Mouse (Mus musculus) CH12.LX (cell line): ENCODE results near the gene Adamts1. TPM values are rescaled to one million over a fixed set of nuclear protein-coding genes. Genes with fewer than 3 reads are reported as not detected.

Experiments
- DNase-seq: peaks from one replicate; pipeline ENCODE4 v3.0.0-alpha.2; 2013; ENCODE audit errors: extremely low read depth
- H3K27ac ChIP-seq: 2 replicates; pipeline ENCODE4 v1.5.1; 2012; ENCODE audit warnings: low read depth, mild to moderate bottlenecking, control low read depth, moderate library complexity; ENCODE audit not compliant: insufficient read depth
- H3K27me3 ChIP-seq: replicated peaks from 2 replicates; pipeline ENCODE3; 2012; ENCODE audit warnings: inconsistent platforms
- H3K36me3 ChIP-seq, 2 experiments: replicated peaks in 1 of 2; 2 replicates each; pipeline versions ENCODE3 to v1.6.1; 2012; ENCODE audit warnings: inconsistent platforms in 1 of 2, low read length in 1 of 2, mild to moderate bottlenecking in 1 of 2, mixed read lengths in 1 of 2, moderate library complexity in 1 of 2; ENCODE audit not compliant: control insufficient read depth in 1 of 2, insufficient read depth in 1 of 2
- H3K4me1 ChIP-seq, 2 experiments: 2 replicates each; pipeline ENCODE4 v1.6.1; 2012; ENCODE audit warnings: inconsistent platforms in 1 of 2, moderate library complexity in 1 of 2; ENCODE audit not compliant: insufficient read depth in 2 of 2, control insufficient read depth in 1 of 2
- H3K4me2 ChIP-seq: 2 replicates; pipeline ENCODE4 v1.6.1; 2012; ENCODE audit warnings: low read depth, mild to moderate bottlenecking, control low read depth; ENCODE audit not compliant: poor library complexity, insufficient read depth, severe bottlenecking
- H3K4me3 ChIP-seq, 3 experiments: fragments of 150-350 bp in 1 of 3; sonication (generic) in 1 of 3; replicated peaks in 1 of 3; 2 replicates each; pipeline versions ENCODE3 to v1.5.1; 2011 to 2012; ENCODE audit warnings: low read depth in 2 of 3, low read length in 2 of 3, mild to moderate bottlenecking in 2 of 3, moderate library complexity in 2 of 3, control low read depth in 1 of 3, improper control_type of control experiment in 1 of 3, inconsistent platforms in 1 of 3, mixed read lengths in 1 of 3; ENCODE audit not compliant: poor library complexity in 1 of 3
- H3K79me2 ChIP-seq: replicated peaks from 2 replicates; pipeline ENCODE4 v1.6.1; 2012; ENCODE audit warnings: mild to moderate bottlenecking, moderate library complexity; ENCODE audit not compliant: control insufficient read depth, poor library complexity, insufficient read depth, severe bottlenecking; ENCODE audit errors: extremely low read depth
- H3K9ac ChIP-seq: 2 replicates; pipeline ENCODE4 v1.6.1; 2012; ENCODE audit warnings: low read depth, mild to moderate bottlenecking, control low read depth, moderate library complexity; ENCODE audit not compliant: insufficient read depth
- H3K9me3 ChIP-seq: replicated peaks from 2 replicates; pipeline ENCODE3; 2012; ENCODE audit warnings: low read length, inconsistent platforms, mixed read lengths
- CHD2 ChIP-seq: IDR thresholded peaks from 2 replicates; pipeline ENCODE4 v1.6.1; 2011; ENCODE audit warnings: low read length, improper control_type of control experiment
- CTCF ChIP-seq, 2 experiments: IDR thresholded peaks in 1 of 2; conservative IDR thresholded peaks in 1 of 2; 2 replicates each; pipeline ENCODE4 v1.5.1; 2011 to 2012; ENCODE audit warnings: low read depth in 2 of 2, low read length in 2 of 2, improper control_type of control experiment in 1 of 2, inconsistent platforms in 1 of 2, mild to moderate bottlenecking in 1 of 2, moderate library complexity in 1 of 2
- GABPA ChIP-seq: IDR thresholded peaks from 2 replicates; pipeline ENCODE4 v1.6.1; 2012; ENCODE audit warnings: low read depth, low read length, improper control_type of control experiment, inconsistent platforms; ENCODE audit not compliant: insufficient replicate concordance
- IRF4 ChIP-seq: IDR thresholded peaks from 2 replicates; pipeline ENCODE4 v1.6.1; 2014; ENCODE audit warnings: low read depth, mild to moderate bottlenecking, inconsistent platforms, low read length, improper control_type of control experiment
- JUN ChIP-seq: IDR thresholded peaks from 2 replicates; pipeline ENCODE4 v1.6.1; 2011; ENCODE audit warnings: low read depth, mild to moderate bottlenecking, low read length, improper control_type of control experiment, moderate library complexity; ENCODE audit not compliant: insufficient read depth
- JUND ChIP-seq: conservative IDR thresholded peaks from 2 replicates; pipeline ENCODE4 v1.6.1; 2011; ENCODE audit warnings: low read depth, low read length, improper control_type of control experiment
- KAT2A ChIP-seq: IDR thresholded peaks from 2 replicates; pipeline ENCODE4 v1.6.1; 2012; ENCODE audit warnings: low read length, improper control_type of control experiment, inconsistent platforms; ENCODE audit not compliant: insufficient replicate concordance
- MEF2A ChIP-seq: IDR thresholded peaks from 2 replicates; pipeline ENCODE4 v1.6.1; 2014; ENCODE audit warnings: low read depth, mild to moderate bottlenecking, inconsistent platforms, low read length, improper control_type of control experiment, borderline replicate concordance
- MYC ChIP-seq: IDR thresholded peaks from 2 replicates; pipeline ENCODE4 v1.6.1; 2011; ENCODE audit warnings: low read depth, mild to moderate bottlenecking, improper control_type of control experiment, low read length
- RAD21 ChIP-seq: IDR thresholded peaks from 2 replicates; pipeline ENCODE4 v1.6.1; 2011; ENCODE audit warnings: low read depth, mild to moderate bottlenecking, low read length, improper control_type of control experiment, moderate library complexity
- RCOR1 ChIP-seq: conservative IDR thresholded peaks from 2 replicates; pipeline ENCODE4 v1.6.1; 2012; ENCODE audit warnings: low read depth, mild to moderate bottlenecking, inconsistent platforms, low read length, improper control_type of control experiment
- SIN3A ChIP-seq: IDR thresholded peaks from 2 replicates; pipeline ENCODE4 v1.6.1; 2012; ENCODE audit warnings: low read length, improper control_type of control experiment, inconsistent platforms
- SMC3 ChIP-seq: IDR thresholded peaks from 2 replicates; pipeline ENCODE4 v1.6.1; 2011; ENCODE audit warnings: low read depth, low read length, improper control_type of control experiment
- TCF12 ChIP-seq: IDR thresholded peaks from 2 replicates; pipeline ENCODE4 v1.6.1; 2014; ENCODE audit warnings: low read depth, mild to moderate bottlenecking, inconsistent platforms, low read length, improper control_type of control experiment
- UBTF ChIP-seq: IDR thresholded peaks from 2 replicates; pipeline ENCODE4 v1.6.1; 2012; ENCODE audit warnings: low read depth, mild to moderate bottlenecking, inconsistent platforms, low read length, improper control_type of control experiment, moderate library complexity
- USF1 ChIP-seq: IDR thresholded peaks from 2 replicates; pipeline ENCODE4 v1.6.1; 2014; ENCODE audit warnings: low read depth, mild to moderate bottlenecking, inconsistent platforms, low read length, improper control_type of control experiment
- USF2 ChIP-seq: conservative IDR thresholded peaks from 2 replicates; pipeline ENCODE4 v1.6.1; 2011; ENCODE audit warnings: low read depth, low read length, improper control_type of control experiment
- ZC3H11A ChIP-seq: IDR thresholded peaks from 2 replicates; pipeline ENCODE4 v1.6.1; 2012; ENCODE audit warnings: low read depth, mild to moderate bottlenecking, inconsistent platforms, low read length, improper control_type of control experiment
- ZNF384 ChIP-seq: IDR thresholded peaks from 2 replicates; pipeline ENCODE4 v1.6.1; 2012; ENCODE audit warnings: low read depth, low read length, improper control_type of control experiment, inconsistent platforms
- dilution Hi-C: fragments of 300-500 bp; cut with MboI; formaldehyde crosslinking; loops from 2 replicates; pipeline ENCODE4 v1.14.3; 2020; ENCODE audit warnings: low sequenced_read_pairs; ENCODE audit not compliant: extremely low pct_unique_long_range_greater_than_20kb, extremely low pct_ligation_motif_present
- in situ Hi-C: fragments of 300-500 bp; cut with MboI; formaldehyde crosslinking; loops from 3 replicates; pipeline ENCODE4 v1.14.3; 2019; ENCODE audit warnings: low sequenced_read_pairs, low pct_ligation_motif_present, low pct_unique_long_range_greater_than_20kb, mixed read lengths
- polyA plus RNA-seq: library from polyadenylated mRNA; unstranded; fragments of >175 nt; gene quantifications from 2 replicates; pipeline ENCODE4 v1.2.1, GENCODE M21; 2012; ENCODE audit warnings: low read depth; ENCODE audit not compliant: insufficient read length
- total RNA-seq, 2 experiments: library from RNA; depleted of rRNA; stranded (reverse); fragments of 300-350 nt in 1 of 2; fragments of >200 nt in 1 of 2; gene quantifications; 2 replicates each; pipeline ENCODE4 v1.2.3; 2012 to 2014

Gene Adamts1
- total and polyA plus RNA-seq, 3 experiments = not detected

GRCm38 (mm10) chr16:85814116-85814515 lies 11.2 kb upstream of the Adamts1 start (continued):
- TF ChIP-seq JUN (0 out of 2 replicates have a peak, but pooled peaks have one; percentile 15), ZNF384 (no peak), KAT2A (no peak), USF1 (no peak), UBTF (no peak), TCF12 (no peak), IRF4 (peak; percentile 73), SIN3A (no peak), USF2 (no peak)

GRCm38 (mm10) chr16:85807626-85808025 lies 4.7 kb upstream of the Adamts1 start:
- Histone ChIP-seq H3K4me2 (peak overlapping the region; percentile 62; the same call in 1 of the 2 replicates), H3K9me3 (peaks cover 5% of the 10 kb centered on the region), H3K27ac (no peak overlapping the region), H3K27me3 (no peaks in the 10 kb centered on the region), H3K9ac (no peak overlapping the region), H3K4me1 (no peaks in the 10 kb centered on the region), H3K79me2 (no peaks in the 10 kb centered on the region), H3K36me3 (no peaks in the 10 kb centered on the region), H3K4me3 (peak overlapping the region in 1 of 3 experiments; percentile 17)
- TF ChIP-seq ZNF384 = peak; percentile 98
- TF ChIP-seq RAD21 = peak; percentile 82
- peak; percentile 70 for TF ChIP-seq ZC3H11A
- TF ChIP-seq CHD2 = peak; percentile 95
- TF ChIP-seq RCOR1 = no peak
- no peak for TF ChIP-seq USF1
- TF ChIP-seq GABPA = no peak
- TF ChIP-seq JUND = no peak
- TF ChIP-seq CTCF (conservative IDR thresholded peaks at IDR 0.05 in 1 of 2, IDR thresholded peaks at IDR 0.05 in 1 of 2; ENCODE audit: low read depth in 2 of 2, low read length in 2 of 2) = peak in 1 of 2 experiments; percentile 82; a peak in 2 of 4 replicates
- peak; percentile 88 for TF ChIP-seq SMC3
- TF ChIP-seq MEF2A = no peak
- no peak for TF ChIP-seq MYC
- in situ Hi-C loops (loop anchor here (5.0 to 25.0 kb wide), 6 partner anchors 505 to 1580 kb away; no protein-coding TSS in a partner anchor), dilution Hi-C loops (no loop called here)
- DNase-seq = peak; percentile 56
